Mouse (Mus musculus) heart, postnatal 0 days (tissue): ENCODE measurements around the gene Plk5.

Experiments used
- CTCF ChIP-seq: IDR thresholded peaks from 2 replicates; pipeline ENCODE4 v1.5.1; 2016; ENCODE audit warnings: antibody characterized with exemption, control low read depth, low read depth
- EP300 ChIP-seq: IDR thresholded peaks from 2 replicates; pipeline ENCODE4 v1.6.1; 2016; ENCODE audit warnings: antibody characterized with exemption, low read depth

DNA sequence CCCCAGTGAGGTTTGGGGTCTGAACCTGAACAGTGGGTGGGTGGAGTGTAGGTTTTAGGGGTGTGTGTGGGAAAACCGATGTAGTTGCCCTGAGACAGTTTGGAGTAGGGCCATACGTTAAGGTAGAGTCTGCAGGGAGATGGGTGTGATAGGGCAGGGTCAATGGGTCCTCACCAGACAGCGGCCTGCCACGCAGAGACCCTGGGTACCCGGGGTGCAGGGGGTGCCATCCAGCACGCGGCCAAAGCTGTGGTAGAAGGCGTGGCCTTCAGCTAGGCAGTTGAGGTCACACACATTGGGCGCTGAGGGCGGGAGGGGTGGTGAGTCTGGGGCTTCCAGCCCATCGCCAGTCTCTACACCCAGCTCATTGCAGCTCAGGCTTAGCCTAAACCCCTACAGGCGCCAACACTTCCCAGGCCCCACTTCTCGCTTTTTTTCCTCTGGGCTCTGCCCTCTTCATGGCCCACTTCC is 12.8 kb upstream of the Plk5 start:
- TF ChIP-seq CTCF (no peak), EP300 (no peak)
